Mouse (Mus musculus) embryo, embryonic 11.5 days (tissue): ENCODE measurements around the gene 1700123O20Rik.

Experiments
- DNase-seq: peaks from one replicate; pipeline ENCODE4 v3.0.0-alpha.2; 2012; ENCODE audit warnings: low read depth, low spot score

The 1700123O20Rik gene

GRCm38 (mm10) chr14:54724049-54724448, 38.0 kb downstream of the 1700123O20Rik start:
- no peak for DNase-seq

- no peak for DNase-seq
Measured at GRCm38 (mm10) chr14:54727565-54727964, 41.5 kb downstream of the 1700123O20Rik start.

- no peak for DNase-seq
Measured at GRCm38 (mm10) chr14:54728823-54729653, 43.0 kb downstream of the 1700123O20Rik start.

- no peak for DNase-seq
Measured at GRCm38 (mm10) chr14:54730305-54730704, 44.3 kb downstream of the 1700123O20Rik start.

GRCm38 (mm10) chr14:54732206-54732605, 46.2 kb downstream of the 1700123O20Rik start:
- no peak for DNase-seq

GRCm38 (mm10) chr14:54734004-54734403, 48.0 kb downstream of the 1700123O20Rik start:
- no peak for DNase-seq

GRCm38 (mm10) chr14:54735221-54735620, 49.2 kb downstream of the 1700123O20Rik start:
- DNase-seq: no peak

- no peak for DNase-seq
Measured at GRCm38 (mm10) chr14:54736555-54737552, 50.8 kb downstream of the 1700123O20Rik start.

- DNase-seq: no peak
Measured at GRCm38 (mm10) chr14:54737634-54738033, 51.6 kb downstream of the 1700123O20Rik start.
